Mouse (Mus musculus) ES-E14 (cell line): ENCODE measurements around the gene Ski.

Experiments used
- CHD2 ChIP-seq: IDR thresholded peaks from 2 replicates; pipeline ENCODE4 v1.6.1; 2014; ENCODE audit warnings: mild to moderate bottlenecking, low read depth, low read length, inconsistent platforms
- HCFC1 ChIP-seq: IDR thresholded peaks from 2 replicates; pipeline ENCODE4 v1.6.1; 2012; ENCODE audit warnings: low read length, inconsistent platforms, borderline replicate concordance; ENCODE audit not compliant: insufficient read depth
- ZC3H11A ChIP-seq: IDR thresholded peaks from 2 replicates; pipeline ENCODE4 v1.6.1; 2012; ENCODE audit warnings: low read depth, mild to moderate bottlenecking, inconsistent platforms, low read length, borderline replicate concordance
- ZNF384 ChIP-seq: IDR thresholded peaks from 2 replicates; pipeline ENCODE4 v1.6.1; 2012; ENCODE audit warnings: low read depth, low read length, inconsistent platforms

- TF ChIP-seq ZNF384 (no peak), HCFC1 (no peak), CHD2 (no peak), ZC3H11A (no peak)
Observed at GRCm38 (mm10) chr4:155184248-155185070, 37.9 kb downstream of the Ski start.
